Mouse (Mus musculus): ENCODE results near the gene Pdf.

Gene Pdf

DNA sequence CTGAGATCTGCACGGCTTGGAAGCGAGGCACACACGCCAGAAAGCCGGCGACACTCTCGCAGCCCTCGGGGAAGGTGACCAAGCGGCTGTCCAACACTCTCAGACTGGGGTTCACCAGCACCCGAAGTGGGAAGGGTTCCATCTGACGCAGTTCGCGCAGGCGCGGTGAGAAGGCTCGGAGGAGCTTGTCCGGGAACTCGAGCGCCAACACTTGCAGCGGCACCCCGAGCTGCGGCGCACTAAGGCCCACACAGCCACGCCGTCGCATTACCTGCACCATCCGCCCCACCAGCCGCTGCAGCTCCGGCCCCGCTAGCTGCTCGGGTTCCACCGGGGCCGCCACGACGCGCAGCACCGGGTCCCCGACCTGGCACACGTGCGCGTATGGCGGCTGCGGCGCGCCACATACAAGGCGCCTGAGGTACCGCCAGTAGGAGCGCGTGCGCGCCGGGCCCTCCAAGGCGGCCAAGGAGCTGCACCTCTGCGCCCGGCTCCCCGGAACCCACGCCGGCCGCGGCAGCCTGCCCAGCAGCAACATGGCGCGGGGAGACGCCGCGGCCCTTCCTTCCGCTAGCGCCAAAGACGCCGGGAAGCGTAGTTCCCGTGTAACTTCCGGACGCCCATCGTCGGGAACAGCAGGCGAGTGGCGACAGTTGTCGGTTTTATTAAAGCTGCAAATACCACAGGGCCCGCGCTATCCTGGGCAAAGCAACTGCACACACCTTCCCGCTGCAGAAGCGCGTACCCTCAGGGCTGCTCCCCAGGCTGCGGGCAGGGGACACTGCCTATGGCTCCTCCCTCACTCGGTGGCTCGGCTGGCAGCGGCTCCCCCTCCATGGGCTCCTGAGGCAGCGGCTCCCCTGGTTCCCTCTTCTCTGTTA is at the start of gene Pdf:
Pdf (minus strand) TSS at position 554 of the 881 bp plus-strand sequence.
- peak; percentile 89 to 90 for DNase-seq (ENCODE audit: low spot score in 2 of 2)

DNA sequence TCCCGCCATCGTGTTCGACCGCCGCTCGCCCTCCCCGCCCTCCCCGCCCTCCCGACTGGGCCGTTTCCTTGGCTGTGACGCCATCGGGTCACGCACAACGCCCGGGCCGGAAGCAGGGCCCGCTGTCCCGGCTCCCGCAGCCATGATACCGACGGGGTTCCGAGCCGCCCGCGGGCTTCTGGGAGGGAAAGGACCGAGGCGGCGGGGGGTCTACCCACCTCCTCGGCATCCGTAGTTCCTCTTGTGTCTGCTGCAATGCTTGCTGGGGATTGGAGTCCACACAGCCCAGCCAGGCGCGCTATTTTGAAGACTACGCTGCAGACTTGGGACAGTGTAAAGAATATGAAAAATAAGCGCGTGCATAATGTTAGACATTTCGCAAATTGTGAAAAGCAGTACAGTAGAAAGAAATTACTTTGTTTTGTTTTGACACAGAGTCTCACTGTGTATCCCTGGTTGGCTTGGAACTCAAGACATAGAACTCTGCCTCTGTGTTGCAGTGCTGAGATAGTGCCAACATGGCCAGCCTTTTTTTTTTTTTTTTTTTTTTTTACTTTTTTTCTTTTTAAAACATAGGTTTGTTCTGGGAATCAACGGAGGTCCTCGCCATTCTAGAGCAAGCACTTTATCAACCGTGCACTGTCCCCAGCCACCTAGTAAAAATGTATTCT is 48.1 kb upstream of the Pdf start, which contains the start of gene Terf2:
Terf2 (minus strand) TSS at position 182 of the 671 bp plus-strand sequence.
- peak; percentile 97 to 98 for DNase-seq (ENCODE audit: low spot score in 2 of 2)

DNA sequence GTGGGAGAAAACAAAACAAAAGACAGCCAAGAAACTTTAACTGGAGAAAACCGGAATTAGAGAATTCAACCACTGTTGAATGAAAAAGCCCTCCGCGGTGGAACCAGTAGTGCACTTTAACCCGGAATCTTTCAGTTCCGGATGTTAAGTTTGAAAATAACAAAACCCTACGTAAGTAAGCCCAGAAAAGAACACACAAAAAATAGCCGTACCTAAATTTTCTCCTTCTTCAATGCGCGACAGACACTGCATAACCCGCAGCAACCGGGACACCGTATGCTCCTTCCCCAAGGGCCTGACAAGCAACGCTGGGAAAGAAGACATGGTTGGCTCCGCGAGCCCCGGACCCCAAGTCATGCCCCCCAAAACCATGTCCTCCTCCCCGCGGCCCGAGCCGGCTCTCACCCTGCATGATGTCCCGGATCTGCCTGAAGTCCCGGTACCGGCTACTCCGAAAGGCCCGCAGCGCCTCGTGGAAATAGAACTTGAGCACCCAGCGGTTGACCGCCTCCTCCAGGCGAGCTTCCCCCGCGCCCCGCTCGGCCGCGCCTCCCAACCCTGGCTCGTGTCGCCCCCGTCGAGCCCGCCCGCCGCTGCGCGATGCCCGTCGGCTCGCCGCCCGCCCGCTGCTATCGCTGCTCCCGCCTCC is 47.4 kb upstream of the Pdf start:
- peak in 1 of 2 experiments; percentile 37 for DNase-seq (ENCODE audit: low spot score in 2 of 2)

DNA sequence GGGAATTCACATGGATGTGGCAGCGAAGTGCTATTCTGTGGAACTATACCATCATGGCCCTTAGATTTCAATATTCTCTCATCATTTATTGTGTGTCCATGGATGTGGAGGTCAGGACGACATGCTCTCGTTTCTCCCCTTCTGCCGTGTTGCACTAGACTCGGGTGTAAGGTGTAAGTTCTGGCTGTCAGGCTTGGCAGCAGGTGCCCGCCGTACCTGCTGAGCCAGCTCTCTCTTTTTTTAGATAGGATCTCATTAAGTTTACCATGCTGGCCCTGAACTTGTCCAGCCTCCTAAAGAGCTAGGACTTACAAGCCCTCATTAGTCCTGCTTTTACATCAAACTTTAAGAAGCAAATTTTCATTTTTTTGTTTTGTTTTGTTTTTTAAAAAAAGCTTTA is 42.1 kb upstream of the Pdf start:
- DNase-seq (ENCODE audit: low spot score in 2 of 2): no peak

DNA sequence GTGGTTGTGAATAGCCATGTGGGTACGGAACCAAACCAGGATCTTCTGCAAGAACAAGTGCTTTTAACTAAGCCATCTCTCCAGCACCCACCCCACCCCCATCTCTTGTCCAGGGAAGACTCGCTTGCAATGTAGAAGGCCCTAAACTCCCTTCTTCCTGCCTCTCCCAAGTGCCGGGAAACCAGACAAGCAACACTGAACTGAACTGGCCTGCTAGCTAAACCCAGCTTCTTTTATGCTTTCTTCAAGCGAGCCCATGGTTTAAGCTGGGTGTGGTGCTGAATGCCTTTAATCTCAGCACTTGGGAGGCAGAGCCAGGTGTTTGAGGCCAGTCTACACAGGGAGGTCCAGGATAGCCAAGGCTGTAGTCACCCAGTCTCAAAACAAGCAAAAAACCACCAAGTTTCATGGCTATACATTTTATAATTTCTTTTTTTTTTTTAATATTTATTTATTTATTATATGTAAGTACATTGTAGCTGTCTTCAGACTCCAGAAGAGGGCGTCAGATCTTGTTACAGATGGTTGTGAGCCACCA is 40.2 kb upstream of the Pdf start:
- DNase-seq (ENCODE audit: low spot score in 2 of 2): no peak

DNA sequence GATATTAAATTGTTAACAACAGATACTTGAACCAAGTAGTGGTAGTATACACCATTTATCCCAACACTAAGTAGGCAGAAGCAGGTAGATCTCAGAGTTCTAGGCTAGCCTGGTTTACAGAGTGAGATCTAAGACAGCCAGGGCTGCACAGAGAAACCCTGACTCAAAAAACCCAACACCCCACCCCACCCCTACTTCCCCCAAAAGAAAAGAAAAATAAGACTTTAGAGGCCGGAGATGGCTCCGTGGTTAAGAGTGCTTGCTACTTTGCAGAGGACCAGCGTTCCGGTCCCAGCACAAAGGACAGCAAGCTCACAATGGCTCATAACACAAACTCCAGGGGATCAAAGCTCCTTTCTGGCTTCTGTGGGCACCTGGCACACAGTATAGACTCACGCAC is 37.6 kb upstream of the Pdf start:
- no peak for DNase-seq (ENCODE audit: low spot score in 2 of 2)

DNA sequence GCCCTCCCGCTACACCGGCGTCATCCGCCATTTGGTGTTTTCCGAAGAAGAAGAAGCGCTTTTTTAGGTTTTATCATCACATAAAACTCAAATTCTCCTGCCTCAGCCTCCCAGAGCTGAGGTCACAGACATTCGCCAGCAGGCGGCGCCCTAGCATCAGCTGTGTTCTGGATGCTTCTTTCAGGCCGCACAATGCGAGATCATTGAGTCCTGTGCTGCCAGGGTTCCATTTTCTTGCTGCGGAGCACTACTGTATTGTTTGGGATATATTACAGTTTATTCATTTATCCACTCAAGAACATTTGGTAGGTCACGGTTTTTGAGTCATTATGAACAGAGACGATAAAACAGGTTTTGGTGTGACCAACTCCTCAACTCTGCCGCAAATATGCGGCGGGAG is 36.9 kb upstream of the Pdf start:
- no peak for DNase-seq (ENCODE audit: low spot score in 2 of 2)

DNA sequence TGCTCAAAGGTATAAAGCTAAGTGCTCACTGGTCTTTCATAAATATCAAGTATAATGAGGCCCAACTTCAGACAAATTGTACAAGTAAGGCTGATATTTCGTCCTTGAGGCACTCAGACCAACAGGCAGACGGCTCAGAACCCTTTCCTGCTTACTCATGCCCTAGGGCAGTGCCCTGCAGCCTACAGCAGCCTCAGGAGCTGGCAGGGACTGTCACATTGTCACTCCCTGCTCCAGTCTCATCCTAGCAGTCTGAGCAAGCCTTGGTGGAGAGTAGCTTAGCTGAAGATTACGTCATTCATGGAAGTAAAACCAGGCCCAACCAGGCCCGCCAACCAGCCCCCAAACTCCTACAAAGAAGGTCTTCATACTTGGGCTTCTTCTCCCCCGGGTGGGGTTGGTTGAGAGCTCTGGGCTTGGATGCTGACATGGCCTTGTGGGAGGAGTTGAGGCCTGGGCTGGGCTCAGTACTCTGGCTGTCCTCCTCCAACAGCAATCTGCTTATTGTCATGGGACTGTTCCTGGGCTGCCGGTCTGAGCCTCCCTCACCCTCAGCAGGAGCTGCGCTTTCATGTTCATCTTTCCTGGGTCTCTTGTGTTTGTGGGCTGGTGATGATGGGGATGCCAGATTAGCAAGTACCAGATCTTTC is 27.9 kb upstream of the Pdf start:
- DNase-seq (ENCODE audit: low spot score in 2 of 2): no peak

DNA sequence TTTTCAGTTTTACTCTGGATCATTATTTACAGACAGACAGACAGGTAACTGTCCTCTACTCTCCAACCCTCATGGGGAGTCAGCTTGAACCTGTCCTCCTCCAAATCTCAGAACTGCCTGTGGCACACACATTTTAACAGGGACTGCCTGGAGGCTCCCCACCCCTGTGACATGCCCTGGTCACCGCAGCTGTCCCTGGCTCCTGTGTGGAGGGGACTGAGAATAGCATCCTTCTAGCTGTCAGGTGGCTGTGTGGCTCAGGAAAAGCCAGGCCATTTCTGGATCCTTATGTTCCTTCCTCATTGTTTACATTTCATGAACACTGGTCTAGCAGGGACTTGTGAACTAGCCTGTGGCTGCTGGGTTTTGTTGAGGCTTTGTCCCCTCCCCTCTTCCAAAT is 25.7 kb upstream of the Pdf start:
- no peak for DNase-seq (ENCODE audit: low spot score in 2 of 2)

DNA sequence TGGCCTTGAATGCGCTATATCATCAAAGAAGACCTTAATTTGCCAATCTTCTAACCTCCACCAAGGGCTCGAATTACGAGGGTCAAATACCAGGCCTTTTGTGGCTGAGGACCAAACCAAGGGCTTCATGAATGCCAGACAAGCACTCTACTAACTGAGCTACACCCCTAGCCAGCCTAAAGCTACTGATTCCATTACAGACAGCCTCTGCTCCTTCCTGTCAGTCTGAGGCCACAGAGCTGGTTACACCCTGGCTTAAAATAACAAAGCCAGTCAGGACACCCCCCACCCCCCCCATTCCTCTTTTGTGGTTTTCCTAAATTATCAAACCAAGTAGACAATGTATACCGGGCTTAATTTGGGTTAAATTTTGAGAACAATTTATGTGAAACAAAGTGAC is 25.3 kb upstream of the Pdf start:
- DNase-seq (ENCODE audit: low spot score in 2 of 2): no peak

DNA sequence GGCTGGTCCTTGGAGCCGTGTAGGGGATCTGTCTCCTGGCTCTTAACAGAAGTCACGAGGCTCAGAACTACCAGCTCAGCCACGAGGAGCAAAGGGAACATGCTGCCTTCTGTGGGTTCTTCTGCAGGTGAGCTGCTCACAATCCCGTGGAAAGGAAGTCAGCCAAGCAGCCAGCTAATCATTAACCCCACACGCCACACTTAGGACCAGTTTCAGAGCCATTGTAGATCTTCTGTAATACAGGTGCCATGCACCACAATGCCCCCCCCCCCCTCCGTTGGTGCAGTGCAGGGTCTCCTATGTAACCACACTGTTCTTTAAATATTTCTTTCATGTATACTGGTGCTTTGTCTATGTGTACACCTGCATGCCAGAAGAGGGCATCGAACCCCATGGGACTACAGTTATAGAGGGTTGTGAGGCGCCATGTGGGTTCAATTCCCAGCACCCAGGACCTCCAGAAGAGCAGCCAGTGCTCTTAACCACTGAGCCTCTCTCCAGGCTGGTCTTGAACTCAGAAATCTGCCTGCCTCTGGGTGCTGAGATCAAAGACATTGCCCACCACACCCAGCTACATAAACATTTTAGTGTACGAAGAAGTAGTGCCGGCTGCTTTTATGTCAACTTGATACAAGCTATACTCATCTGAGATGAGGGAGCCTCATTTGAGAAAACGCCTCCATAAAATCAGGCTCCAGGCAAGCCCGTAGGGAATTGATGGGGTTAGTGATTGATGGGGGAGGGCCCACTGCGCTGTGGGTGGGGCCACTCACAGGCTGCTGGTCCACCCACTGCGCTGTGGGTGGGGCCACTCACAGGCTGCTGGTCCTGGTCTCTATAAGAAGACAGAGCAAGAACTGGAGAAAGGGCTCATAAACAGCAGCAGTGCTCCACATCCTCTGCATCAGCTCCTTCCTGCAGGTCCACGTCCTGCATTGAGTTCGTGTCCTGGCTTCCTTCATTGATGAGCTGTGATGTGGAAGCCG is 17.4 kb upstream of the Pdf start, which contains the start of gene Tmed6:
Tmed6 (minus strand) TSS at position 134 of the 986 bp plus-strand sequence.
- no peak for DNase-seq (ENCODE audit: low spot score in 2 of 2)

DNA sequence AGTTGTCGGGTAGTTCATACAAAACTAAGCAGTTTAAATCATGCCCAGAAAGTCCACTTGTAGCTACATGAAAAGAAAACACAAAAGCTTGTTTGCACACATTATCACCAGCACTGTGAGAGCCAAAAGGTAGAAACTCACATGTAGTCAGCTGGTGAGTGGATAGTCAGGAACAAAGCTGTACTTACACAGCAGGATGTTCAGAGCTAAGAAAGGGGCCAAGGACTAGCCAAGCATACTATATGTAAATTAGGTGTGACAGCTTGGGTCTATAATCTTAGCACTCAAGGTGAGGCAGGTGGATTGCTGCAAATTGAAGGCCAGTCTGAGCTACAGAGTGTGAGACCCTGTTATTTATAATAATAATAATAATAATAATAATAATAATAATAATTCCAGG is 14.2 kb upstream of the Pdf start:
- DNase-seq (ENCODE audit: low spot score in 2 of 2): no peak

DNA sequence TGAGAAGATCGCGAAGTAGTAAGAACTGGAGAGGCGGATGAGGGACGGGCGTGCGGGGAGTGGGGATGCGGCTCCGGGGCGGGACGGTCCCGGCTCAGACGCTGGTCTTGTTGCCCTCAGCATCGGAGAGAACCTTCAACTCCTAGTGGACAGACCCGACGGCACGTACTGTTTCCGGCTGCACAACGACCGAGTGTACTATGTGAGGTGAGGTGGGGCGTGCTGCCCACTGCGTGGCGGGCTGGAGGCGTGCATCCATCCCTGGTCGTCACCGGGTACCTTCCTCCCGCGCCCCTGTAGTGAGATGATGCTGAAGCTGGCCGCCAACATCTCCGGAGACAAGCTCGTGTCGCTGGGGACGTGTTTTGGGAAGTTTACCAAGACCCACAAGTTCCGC is 8.6 kb upstream of the Pdf start:
- peak in 1 of 2 experiments; percentile 39 for DNase-seq (ENCODE audit: low spot score in 2 of 2)

DNA sequence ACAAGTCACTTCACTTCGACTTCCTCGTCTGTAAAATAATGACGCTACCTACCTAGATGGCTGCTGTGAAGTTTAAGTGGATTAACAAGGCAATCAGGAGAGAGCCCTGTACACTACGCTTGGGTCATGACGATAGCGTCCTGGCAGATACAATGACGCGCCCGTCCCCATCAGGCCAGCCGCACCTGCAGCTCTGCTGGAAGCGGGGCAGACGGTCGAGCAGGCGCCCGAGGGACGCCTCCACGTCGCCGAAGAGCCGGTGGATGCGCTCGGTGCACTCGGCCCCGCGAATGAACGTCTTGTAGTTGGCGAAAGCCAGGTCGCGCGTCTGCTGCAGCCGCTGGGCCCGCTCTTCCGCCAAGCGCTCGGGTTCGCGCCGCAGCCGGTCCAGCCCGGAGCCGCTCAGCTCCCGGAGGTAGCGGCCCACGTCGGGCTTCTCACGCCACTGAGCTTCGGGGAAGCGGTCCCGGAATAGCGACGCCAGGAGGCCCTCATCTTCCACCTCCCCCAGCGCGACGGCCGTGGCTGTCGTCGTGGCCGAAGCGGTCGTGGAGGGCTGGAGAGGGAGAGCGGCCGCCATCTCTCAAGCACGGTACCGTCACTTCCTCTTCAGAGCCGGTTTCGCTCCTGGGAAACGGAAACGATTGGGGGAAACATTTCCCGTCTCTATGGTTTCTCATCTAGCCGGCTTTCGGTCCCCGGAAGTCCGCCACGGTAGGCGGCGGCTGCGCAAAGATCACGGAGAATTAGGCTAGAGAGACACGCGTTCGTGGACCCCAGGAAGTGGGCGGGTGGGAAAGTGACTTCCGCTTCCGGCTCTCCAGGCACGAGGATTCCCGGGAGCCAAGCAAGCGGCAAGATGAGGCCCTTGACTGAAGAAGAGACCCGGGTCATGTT is 7.9 kb upstream of the Pdf start, which contains the start of the genes Cog8 and Nip7:
Cog8 (minus strand) TSS at position 614 of the 897 bp plus-strand sequence.
Nip7 (plus strand) TSS at position 802 of the 897 bp plus-strand sequence.
- DNase-seq (ENCODE audit: low spot score in 2 of 2): peak; percentile 98

DNA sequence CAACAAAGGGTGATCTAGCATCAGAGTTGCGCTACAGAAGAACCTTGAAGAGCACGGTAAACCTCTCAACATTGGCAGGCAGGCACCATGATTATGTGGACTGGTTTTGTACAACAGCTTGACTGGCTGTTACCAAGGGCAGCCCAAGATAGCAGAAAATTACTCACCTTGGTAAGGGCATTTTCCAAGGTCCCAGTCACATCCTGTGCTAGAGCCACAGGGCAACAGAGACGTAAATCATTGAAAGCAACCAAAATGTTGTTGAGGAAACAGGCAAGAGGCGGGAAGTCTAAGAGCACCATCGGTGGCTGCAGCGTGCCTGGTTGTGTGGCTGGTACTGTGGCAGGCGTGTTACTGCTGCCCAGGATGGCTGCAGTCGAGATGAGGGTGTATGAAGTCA is 3.6 kb upstream of the Pdf start:
- no peak for DNase-seq (ENCODE audit: low spot score in 2 of 2)

DNA sequence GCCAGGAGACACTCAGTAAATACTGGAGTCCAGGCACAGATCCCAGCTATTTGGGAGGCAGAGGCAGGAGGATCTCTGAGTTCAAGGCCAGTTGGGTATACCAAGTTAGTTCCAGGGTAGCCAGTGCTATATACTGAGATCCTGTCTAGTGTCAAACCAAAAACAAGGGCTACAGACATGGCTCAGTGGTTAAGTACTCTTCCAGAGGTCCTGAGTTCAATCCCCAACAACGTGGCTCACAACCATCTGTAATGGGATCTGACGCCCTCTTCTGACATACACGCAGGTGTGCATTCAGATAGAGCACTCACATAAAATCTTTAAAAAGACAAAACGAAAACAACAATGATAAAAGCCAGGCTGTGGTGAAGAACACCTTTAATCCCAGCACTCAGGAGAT is 1.1 kb upstream of the Pdf start:
- no peak for DNase-seq (ENCODE audit: low spot score in 2 of 2)

DNA sequence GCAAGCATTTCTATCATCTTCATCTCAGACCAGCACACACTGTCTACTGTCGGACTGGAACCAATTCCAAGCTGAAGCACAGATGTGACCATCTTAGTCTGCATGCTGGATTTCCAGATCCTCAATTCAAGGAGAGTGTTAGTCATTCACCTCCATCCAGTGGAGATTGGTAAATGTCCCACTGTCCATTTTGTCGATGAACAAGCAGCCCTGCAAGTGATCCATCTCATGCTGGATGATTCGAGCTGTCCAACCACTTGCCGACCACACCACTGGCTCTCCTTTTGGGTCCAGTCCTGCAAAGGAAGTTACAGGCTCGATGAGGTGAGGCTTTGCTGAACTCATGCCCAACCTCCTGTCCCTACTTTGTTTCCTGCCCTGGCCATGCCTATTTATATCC is 1.4 kb downstream of the Pdf start:
- DNase-seq (ENCODE audit: low spot score in 2 of 2): no peak

DNA sequence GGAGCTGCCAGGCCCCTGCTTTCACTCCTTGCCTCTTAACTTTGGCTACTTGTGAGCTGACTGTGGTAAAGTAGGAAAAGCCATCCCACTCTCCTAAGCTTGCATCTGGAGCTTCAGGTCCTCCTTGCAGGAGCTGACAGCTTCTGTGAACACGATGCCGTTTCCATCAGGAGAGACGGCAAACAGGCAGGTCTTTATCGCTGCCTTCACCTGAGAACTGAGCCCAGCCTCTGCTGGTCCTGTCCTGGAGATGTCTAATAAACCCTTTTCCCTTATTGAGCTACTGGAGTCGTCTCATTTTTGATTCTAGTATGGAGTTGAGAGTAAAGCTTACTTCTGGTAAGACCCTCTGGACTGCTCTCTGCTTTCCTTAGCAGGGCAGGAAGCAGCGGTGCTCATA is 2.9 kb downstream of the Pdf start:
- DNase-seq (ENCODE audit: low spot score in 2 of 2): no peak

DNA sequence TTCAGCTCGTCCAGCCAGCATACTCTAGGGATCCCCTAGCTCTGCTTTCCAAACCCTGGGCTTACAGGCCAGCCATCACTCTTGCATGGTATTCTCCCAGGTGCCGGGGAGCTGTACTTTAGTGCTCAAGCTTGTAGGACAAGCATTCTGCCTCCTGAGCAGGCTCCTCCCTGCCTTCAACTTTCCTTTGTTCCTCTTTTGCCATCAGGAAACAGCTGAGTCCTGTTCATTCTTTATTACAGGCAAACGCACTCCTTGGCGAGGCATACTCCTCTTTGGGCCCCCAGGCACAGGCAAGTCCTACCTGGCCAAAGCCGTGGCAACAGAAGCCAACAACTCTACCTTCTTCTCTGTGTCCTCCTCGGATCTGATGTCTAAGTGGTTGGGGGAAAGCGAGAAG is 7.8 kb downstream of the Pdf start:
- DNase-seq (ENCODE audit: low spot score in 2 of 2): no peak
